Mouse (Mus musculus) layer of hippocampus, postnatal 14 days (tissue): Measurements from ENCODE around the gene Lims1. TPM values are rescaled to one million over a fixed set of nuclear protein-coding genes. Genes with fewer than 3 reads are reported as not detected.
A peak's percentile ranks its signal among the peaks of the same experiment; 100 is the strongest.

Experiments used
- DNase-seq, 2 experiments: peaks; one replicate each; pipeline ENCODE4 v3.0.0; 2021 to 2022; ENCODE audit warnings: low spot score in 2 of 2, mixed read lengths in 1 of 2
- total RNA-seq, 2 experiments: library from RNA; stranded (reverse); gene quantifications; 2 replicates each; pipeline ENCODE4 v1.2.3; 2021

The Lims1 gene
- total RNA-seq, 2 experiments from 2014 or later, result 30.2 to 32.9 TPM

DNA sequence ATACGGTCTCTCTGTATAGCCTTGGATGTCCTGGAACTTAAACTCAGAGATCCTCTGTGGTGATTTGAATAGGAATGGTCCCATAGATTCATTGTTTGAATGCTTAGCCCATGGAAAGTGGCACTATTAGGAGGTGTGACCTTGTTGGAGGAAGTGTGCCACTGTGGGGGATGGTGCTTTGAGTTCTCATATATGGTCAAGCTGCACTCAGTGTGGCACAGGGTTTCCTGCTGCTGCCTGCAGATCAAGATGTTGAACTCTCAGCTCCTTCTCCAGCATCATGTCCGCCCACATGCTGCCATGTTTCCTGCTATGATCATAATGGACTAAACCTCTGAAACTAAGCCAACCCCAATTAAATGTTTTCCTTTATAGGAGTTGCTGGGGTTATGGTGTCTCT is 104.7 kb downstream of the Lims1 start:
- DNase-seq, result no peak

DNA sequence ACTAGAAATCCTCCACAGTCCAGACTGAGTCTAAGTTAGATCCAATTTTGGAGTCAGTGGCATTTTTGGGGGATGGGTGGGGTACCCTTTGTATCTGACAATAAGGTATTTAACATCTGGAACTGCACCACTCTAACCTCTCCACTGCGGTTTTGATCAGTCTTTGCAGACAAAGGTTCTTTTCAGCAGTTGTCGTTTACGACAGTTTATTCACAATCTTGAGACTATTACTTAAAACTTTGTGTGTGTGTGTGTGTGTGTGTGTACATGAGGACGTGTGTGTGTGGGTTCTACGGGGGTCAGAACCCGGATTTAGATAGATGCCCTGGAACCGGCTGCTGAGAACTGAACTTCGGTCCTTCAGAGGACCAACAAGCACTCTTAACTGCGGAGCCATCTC is 122.6 kb downstream of the Lims1 start:
- DNase-seq, result peak in 1 of 2 experiments; percentile 30

DNA sequence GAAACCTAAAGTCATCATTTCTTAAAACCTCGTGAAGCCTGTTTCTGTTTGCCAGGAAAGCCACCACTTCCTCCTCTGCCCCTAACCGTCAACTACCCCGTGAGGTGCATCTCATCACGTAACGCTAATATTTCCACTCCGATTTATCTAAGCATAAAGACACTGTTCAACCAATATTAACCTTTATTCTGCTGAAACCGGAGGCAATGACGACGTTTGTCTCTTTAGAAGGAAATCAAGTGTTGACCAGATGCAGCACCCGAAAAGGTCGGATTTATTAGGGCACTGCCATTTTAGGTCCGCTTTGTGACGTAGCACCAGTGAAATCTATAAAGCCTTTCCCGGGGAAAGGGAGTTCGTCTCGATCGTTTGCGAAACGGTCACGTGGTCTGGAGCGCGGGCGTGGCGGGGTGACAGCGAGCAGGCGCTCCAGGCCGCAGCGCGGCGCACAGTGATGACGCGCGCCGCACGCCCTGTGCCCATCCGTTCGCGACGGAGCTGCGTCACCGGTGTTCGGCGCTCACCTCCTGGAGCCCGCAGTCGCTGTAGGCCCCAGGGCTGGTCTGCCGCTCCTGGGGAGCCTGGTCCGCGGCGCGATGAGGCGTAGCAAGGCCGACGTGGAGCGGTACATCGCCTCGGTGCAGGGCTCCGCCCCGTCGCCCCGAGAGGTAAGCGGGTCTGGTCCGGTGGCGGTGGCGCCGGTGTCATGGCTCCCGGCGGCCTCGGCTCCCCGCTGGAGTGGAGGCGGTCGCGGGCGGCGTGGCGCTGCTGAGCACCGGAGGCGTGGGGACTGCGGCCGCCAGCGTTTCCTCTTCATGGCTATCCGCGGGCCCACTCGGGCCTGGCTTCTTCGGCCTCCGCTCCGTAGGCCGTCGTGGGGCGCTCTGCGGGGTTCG is 123.4 kb downstream of the Lims1 start, which contains the start of gene Ranbp2:
TSS of gene Ranbp2 (plus strand) at position 537 of the 896 bp plus-strand sequence.
- DNase-seq, result peak; percentile 97 to 99

DNA sequence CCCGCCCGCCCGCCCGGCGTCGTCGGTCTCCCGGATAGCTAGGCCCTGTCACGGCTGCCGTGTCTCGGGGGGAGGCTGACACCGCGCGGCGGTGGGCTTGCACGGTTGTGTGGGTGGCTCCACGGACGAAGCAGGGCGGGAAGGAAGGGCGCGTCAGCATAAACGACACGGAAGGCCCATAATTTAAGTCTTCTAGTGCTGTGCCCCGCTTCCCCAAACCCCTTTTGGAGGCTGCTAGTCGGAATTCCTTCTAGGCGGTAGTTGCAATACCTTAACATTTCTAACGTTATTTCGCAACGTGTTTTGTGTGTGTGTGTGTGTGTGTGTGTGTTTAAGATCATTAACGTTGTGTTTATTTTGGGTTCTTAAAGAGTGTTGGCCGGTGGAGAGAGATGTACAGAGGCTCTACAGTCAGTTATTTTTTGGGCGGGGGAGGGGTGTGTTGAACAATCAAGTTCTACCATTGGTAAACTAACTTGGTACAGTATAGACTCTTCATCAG is 124.1 kb downstream of the Lims1 start:
- peak in 1 of 2 experiments; percentile 27 for DNase-seq

DNA sequence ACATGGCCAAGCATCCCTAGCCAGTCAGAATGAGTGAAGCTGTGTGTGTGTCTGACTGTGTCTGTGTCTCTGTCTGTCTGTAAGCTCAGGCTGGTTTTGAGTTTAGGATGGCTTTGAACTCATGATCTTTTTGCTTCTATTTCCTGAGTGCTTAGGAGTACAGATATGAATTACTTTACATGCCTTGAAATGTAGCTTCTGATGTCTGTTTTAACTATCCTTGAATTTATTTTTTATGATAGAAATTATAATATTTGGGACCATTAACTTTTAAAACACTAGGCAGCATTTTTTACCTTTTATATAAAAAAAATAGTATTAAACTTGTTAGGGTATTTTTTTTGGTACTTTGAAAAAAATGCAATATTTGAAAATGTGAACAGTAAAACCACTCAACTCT is 128.3 kb downstream of the Lims1 start:
- no peak for DNase-seq

DNA sequence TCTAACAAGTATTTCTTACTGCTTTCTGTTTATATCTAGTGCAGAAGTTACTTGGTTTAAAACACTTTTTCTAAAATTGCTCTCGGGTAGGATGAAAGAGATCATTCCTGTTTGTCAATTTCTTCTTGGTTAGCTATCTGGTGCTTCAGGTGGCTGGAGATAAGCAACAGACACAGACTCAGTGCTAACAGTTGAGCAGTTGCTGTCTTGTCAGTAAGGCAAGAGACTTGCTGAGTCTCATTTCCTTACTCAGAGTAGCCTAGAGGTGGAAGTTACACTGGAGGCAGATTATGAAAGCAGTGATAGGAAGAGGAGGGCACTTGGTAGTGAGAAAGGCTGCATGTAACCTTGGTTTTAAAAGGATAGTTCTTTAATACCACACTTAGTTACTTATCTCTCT is 128.9 kb downstream of the Lims1 start:
- DNase-seq, result no peak

DNA sequence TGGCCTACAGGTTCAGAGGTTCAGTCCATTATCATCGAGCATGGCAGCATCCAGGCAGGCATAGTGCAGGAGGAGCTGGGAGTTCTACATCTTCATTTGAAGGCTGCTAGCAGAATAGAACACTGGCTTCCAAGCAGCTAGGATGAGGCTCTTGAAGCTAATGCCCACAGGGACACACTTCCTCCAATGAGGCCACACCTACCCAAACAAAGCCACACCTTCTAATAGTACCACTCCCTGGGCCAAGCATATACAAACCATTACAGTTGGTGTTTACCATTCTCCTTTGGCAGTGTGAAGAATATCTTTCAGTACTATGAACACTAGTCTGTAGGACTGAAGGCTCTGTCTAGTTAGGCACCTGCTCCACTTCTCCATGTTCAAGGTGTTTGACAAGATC is 136.6 kb downstream of the Lims1 start:
- DNase-seq, result no peak

Other genes starting within 250 kb of the Lims1 start
- not detected for gene AW822073, start 98.5 kb upstream of the Lims1 start, total RNA-seq
- gene Duxf3, start 90.8 kb upstream of the Lims1 start, total RNA-seq, result not detected
- gene Gm4981, start 86.8 kb upstream of the Lims1 start, total RNA-seq, result under 1 TPM in 1 of 2 experiments, not detected in 1; 0.19 TPM
- gene Gcc2, start 68.0 kb upstream of the Lims1 start, total RNA-seq, result 10 to 100 TPM; 72.8 to 87.6 TPM
- 10 to 100 TPM; 66.5 to 70.8 TPM for gene Ranbp2, start 123.5 kb downstream of the Lims1 start, total RNA-seq
- gene Ccdc138, start 174.5 kb downstream of the Lims1 start, total RNA-seq, result 1 to 10 TPM; 5.1 to 5.2 TPM